Mouse (Mus musculus) brain, embryonic 18.5 days (tissue): ENCODE measurements around the gene Map3k21.

Source experiments
- DNase-seq: peaks from one replicate; pipeline ENCODE4 v3.0.0-alpha.2; 2012; ENCODE audit warnings: low read depth, low spot score

Map3k21 gene

GRCm38 (mm10) chr8:125914386-125914785 is 4.1 kb downstream of the Map3k21 start:
- DNase-seq = no peak

DNA sequence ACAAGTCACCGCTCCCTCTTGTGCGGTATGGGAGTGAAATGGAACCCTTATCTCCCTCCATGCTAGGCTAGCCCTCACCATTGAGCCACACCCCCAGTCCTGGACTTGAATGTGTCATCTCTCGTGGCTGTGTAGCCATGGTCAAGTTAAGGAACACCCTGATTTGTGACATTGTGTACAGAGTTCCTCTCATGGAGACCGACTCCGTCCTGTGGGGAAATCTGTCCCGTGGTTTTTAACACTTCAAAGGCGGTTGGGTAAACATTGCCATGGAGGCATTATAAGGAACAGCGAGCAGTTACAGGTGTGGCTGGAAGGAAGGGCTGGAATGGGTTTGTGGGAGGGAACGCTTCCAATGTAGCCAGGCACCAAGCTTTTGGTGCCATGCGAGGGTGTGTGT is 6.8 kb downstream of the Map3k21 start:
- no peak for DNase-seq

- DNase-seq = no peak
Measured at GRCm38 (mm10) chr8:125918719-125919118, 8.5 kb downstream of the Map3k21 start.

- no peak for DNase-seq
Measured at GRCm38 (mm10) chr8:125919560-125919959, 9.3 kb downstream of the Map3k21 start.

DNA sequence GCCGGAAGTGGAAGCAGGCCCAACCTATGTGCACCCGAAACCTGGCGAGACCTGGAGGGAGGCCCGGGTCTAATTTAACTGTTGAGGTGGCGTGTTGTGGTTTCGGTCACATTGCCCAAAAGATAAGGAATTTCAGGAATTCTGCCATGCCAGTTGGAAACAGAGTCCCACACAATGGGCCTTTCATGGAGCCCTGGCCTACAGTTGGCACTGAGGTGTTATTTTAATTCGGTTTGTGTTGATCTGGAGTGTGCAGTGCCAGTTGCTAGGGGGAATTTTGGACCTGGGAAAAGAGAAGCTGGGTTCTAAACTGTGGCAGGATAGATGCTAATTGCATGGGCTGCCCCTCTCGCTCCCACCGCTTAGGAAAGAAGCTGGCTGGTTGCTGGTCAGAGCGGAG is 10.0 kb downstream of the Map3k21 start:
- DNase-seq = no peak

GRCm38 (mm10) chr8:125920761-125921160 is 10.5 kb downstream of the Map3k21 start:
- DNase-seq = no peak

GRCm38 (mm10) chr8:125922333-125922732 is 12.1 kb downstream of the Map3k21 start:
- DNase-seq = no peak

- DNase-seq = no peak
Measured at GRCm38 (mm10) chr8:125926636-125927035, 16.4 kb downstream of the Map3k21 start.

GRCm38 (mm10) chr8:125930276-125931046 is 20.2 kb downstream of the Map3k21 start:
- no peak for DNase-seq

DNA sequence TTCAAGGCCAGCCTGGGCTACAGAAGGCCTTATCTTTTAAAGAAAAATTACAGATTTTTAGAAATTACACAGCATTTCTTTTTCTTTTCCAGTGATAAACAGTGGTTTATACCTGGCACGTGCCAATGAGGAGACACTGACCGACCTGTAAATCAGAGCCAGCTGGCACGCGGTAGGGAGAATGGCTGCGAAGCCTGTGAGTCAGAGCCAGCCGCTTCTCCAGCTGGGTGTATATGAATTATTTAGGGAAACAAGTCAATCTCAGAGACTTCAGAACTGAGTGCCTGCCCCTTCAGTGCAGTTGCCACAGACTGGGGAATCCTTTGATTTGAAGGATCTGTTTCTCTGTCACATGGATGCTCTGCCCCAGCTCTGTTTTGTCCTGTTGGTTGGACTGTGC is 21.6 kb downstream of the Map3k21 start:
- no peak for DNase-seq

DNA sequence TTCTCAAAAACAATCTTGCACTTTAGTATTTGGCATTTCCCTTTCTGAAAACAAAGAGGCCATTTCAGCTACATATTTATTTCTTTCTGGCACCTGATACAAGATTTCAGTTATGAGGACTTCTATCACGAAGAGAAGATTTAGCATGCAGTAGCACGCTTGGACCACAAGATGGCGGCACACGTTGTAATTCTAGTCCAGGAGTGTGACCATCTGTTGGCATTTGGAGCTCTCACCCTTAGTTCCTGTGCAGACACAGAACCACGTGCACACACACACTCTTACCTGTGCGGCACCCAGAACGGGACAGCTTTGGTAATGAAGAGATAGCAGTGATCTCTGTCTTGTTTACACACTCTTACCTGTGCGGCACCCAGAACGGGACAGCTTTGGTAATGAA is 25.4 kb downstream of the Map3k21 start:
- no peak for DNase-seq

GRCm38 (mm10) chr8:125944511-125944910 is 34.3 kb downstream of the Map3k21 start:
- DNase-seq = no peak

DNA sequence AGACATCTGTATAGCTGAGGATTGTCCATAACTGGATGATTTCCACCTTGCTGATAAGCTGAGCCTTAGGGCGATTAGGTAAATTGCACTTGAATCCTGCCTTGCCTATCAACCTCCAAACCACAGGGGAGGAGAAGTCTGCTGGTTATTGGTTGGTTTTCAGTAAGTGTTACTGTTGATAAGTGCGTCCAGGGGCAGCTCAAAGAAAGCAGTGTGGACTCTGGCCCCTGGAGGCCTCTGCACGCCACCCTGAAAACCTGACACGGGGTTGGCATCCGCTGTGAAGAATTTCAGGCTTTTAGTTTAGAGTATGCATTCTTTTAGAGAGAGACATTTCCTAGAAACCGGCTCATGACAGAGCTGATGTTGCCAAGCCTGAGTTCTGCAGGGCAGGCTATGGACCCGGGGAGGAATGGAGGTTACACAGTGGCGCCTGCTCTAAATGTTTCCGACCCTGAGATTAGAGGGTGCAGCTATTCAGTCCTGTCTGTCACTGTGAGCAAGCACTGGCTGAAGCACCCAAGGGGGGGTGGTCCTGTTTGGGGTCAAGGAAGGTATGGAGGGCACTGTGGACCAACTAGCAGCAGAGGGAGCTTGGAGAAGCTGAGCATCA is 38.6 kb downstream of the Map3k21 start:
- no peak for DNase-seq

- DNase-seq = peak; percentile 90
Measured at GRCm38 (mm10) chr8:125950007-125950940, 40.0 kb downstream of the Map3k21 start.

- DNase-seq = no peak
Measured at GRCm38 (mm10) chr8:125955671-125956070, 45.4 kb downstream of the Map3k21 start.

DNA sequence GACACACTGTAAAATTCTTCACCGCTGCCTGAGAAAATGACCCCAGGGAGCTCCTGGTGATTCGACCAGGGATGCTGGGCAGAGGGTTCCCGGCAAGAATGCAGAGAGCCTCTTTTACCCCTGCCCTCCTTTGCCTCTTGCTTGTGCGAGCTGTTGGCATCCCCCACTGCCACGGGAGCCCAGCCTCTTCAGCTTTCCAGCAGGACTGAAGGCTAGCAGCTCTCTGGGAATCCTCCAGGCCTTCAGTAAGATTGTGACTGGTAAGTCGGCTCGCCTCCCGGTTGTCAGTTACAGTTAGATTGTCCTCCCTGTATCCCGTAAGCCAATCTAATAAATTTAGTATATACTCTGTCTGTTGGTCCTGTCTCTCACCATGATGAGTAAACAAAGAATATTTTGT is 46.5 kb downstream of the Map3k21 start:
- no peak for DNase-seq

GRCm38 (mm10) chr8:125957226-125957993 is 47.2 kb downstream of the Map3k21 start:
- DNase-seq = no peak

DNA sequence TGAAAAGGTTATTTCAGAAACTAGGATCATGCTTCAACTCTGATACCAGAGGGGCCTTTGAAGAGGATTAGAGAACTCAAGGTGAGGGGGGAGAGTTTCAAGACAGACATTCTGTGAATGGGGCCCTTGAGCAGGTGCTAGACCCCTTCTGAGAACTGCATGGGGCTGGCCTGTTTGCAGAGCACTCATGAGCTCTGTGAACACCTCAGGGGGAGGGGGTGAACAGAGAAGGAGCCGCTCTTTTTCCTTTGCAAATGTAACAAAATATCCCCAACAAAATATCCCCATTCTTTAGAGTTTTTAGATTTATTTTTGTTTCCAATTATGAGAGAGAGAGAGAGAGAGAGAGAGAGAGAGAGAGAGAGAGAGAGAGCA is 47.7 kb downstream of the Map3k21 start:
- DNase-seq = no peak

DNA sequence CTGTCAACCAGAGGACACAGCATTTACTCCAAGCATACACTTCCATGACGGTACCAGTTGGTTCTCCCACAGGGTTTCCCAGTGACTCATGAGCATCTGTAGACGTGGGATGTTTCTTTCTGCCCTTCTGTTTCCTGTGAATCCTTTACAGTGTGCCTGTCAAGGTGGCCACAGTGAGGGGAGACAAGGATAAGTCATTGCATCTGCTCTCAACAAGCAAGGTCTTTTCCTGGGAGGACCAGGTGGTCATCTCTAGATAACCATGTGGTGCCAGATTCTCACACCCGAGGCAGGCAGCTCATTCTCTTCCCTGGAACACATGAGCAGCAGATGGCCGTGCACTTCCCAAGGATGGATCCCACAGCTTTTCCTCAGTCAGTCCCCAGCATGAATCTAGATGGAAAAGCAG is 49.1 kb downstream of the Map3k21 start:
- DNase-seq = no peak

DNA sequence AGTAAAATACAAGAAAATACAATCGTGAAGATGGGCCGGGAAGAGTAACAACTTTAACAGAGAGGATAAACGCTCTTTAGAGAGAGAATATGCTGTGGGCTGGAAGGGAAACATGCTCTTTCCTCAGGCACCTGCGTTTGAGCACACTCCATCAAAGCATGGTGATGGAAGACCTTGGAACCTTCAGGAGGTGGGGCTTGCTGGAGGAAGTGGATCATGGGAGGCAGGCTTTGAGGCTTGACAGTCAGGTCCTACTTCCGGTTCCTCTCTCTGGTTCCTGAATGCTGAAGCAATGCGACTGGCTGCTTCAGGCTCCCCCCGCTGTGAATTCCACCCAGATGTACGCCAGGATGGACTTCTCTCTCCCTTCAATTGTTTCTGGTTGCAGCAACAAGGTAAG is 49.8 kb downstream of the Map3k21 start:
- no peak for DNase-seq

GRCm38 (mm10) chr8:125961790-125962189 is 51.5 kb downstream of the Map3k21 start:
- no peak for DNase-seq

DNA sequence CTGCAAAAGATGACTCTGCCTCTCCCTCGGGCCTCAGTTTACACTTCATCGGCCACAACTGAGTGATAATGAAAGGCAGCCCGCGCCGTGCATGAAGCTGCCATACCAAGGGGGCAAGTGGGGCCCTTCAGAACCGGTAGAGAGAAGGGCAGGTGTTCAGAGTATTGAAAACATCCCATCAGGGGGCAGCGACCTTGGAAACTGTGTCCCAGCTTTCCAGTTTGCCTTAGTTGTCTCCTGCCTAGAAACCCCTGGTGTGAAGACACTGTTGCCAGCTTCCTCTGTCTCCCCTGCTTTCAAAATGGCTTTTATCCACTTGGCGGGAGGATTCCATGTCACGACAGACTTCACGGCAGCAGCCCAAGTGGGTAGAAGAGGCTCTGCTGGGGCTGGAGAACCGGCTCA is 53.6 kb downstream of the Map3k21 start:
- DNase-seq = no peak
